Mouse (Mus musculus) hindbrain, embryonic 10.5 days (tissue): ENCODE measurements around the gene S100a7a. TPM values are rescaled to one million over a fixed set of nuclear protein-coding genes. Genes with fewer than 3 reads are reported as not detected.

Experiments
- DNase-seq: peaks from one replicate; pipeline ENCODE4 v3.0.0-alpha.2; 2017; ENCODE audit warnings: low spot score
- H3K27ac ChIP-seq: fragments of 300-500 bp; sonication (generic); 2 replicates; pipeline ENCODE4 v1.5.1; 2016; ENCODE audit warnings: mild to moderate bottlenecking, moderate library complexity
- H3K27me3 ChIP-seq: fragments of 300-500 bp; sonication (generic); 2 replicates; pipeline ENCODE4 v1.6.1; 2016; ENCODE audit warnings: mild to moderate bottlenecking; ENCODE audit not compliant: poor library complexity, insufficient read depth, severe bottlenecking
- H3K36me3 ChIP-seq: fragments of 300-500 bp; sonication (generic); 2 replicates; pipeline ENCODE4 v1.6.1; 2016; ENCODE audit warnings: mild to moderate bottlenecking, moderate library complexity
- H3K4me1 ChIP-seq: fragments of 300-500 bp; sonication (generic); replicated peaks from 2 replicates; pipeline ENCODE4 v1.6.1; 2016; ENCODE audit warnings: mild to moderate bottlenecking
- H3K4me3 ChIP-seq: fragments of 300-500 bp; sonication (generic); 2 replicates; pipeline ENCODE4 v1.5.1; 2016; ENCODE audit warnings: mild to moderate bottlenecking, moderate library complexity
- H3K9me3 ChIP-seq: fragments of 300-500 bp; sonication (generic); 2 replicates; pipeline ENCODE4 v1.6.1; 2016; ENCODE audit warnings: mild to moderate bottlenecking, moderate library complexity
- WGBS: fragments of 180-500 bp; shearing (Covaris S2); methylation state at CpG from one replicate; pipeline ENCODE4 v1.1.7; 2016; 5-methylcytosine and 5-hydroxymethylcytosine counted together
- polyA plus RNA-seq: library from polyadenylated mRNA; unstranded; fragments of >200 nt; fragmentation: Nextera tagmentation; extraction: Ambion mirVana; gene quantifications from 2 replicates; pipeline ENCODE4 v1.2.1, GENCODE M21; 2016

Gene S100a7a
- polyA plus RNA-seq, 1 experiment from 2014 or later = not detected

GRCm38 (mm10) chr3:90638511-90639275 is 15.1 kb upstream of the S100a7a start:
- Histone ChIP-seq H3K27me3 (no peaks in the 10 kb centered on the region), H3K36me3 (no peaks in the 10 kb centered on the region), H3K9me3 (no peaks in the 10 kb centered on the region), H3K4me3 (no peak overlapping the region), H3K27ac (no peak overlapping the region), H3K4me1 (no peaks in the 10 kb centered on the region)
- WGBS = 64% methylated on average over 1 of the region's 1 CpGs
- DNase-seq = no peak

GRCm38 (mm10) chr3:90639511-90640154 is 14.2 kb upstream of the S100a7a start:
- Histone ChIP-seq H3K27ac (no peak overlapping the region), H3K36me3 (no peaks in the 10 kb centered on the region), H3K4me3 (no peak overlapping the region), H3K27me3 (no peaks in the 10 kb centered on the region), H3K9me3 (no peaks in the 10 kb centered on the region), H3K4me1 (no peaks in the 10 kb centered on the region)
- peak; percentile 39 for DNase-seq
- WGBS = 52% methylated on average over 7 of the region's 7 CpGs

- Histone ChIP-seq H3K36me3 (no peaks in the 10 kb centered on the region), H3K4me3 (no peak overlapping the region), H3K27me3 (no peaks in the 10 kb centered on the region), H3K4me1 (no peaks in the 10 kb centered on the region), H3K27ac (no peak overlapping the region), H3K9me3 (no peaks in the 10 kb centered on the region)
- DNase-seq = no peak
- WGBS = 86% methylated on average over 7 of the region's 7 CpGs
Measured at GRCm38 (mm10) chr3:90640981-90641380, 12.8 kb upstream of the S100a7a start.

- Histone ChIP-seq H3K9me3 (no peaks in the 10 kb centered on the region), H3K27ac (no peak overlapping the region), H3K36me3 (no peaks in the 10 kb centered on the region), H3K4me1 (no peaks in the 10 kb centered on the region), H3K4me3 (no peak overlapping the region), H3K27me3 (no peaks in the 10 kb centered on the region)
- 50% methylated on average over 3 of the region's 3 CpGs for WGBS
- peak; percentile 15 for DNase-seq
Measured at GRCm38 (mm10) chr3:90644220-90644619, 9.6 kb upstream of the S100a7a start.

GRCm38 (mm10) chr3:90647291-90647690 is 6.5 kb upstream of the S100a7a start:
- H3K27ac ChIP-seq = no peak overlapping the region
- H3K4me1 ChIP-seq = no peaks in the 10 kb centered on the region
- 78% methylated on average over 1 of the region's 1 CpGs for WGBS
- H3K27me3 ChIP-seq = no peaks in the 10 kb centered on the region
- H3K9me3 ChIP-seq = no peaks in the 10 kb centered on the region
- DNase-seq = no peak
- H3K4me3 ChIP-seq = no peak overlapping the region
- H3K36me3 ChIP-seq = no peaks in the 10 kb centered on the region

GRCm38 (mm10) chr3:90648981-90649380 is 4.8 kb upstream of the S100a7a start:
- Histone ChIP-seq H3K4me1 (no peaks in the 10 kb centered on the region), H3K27me3 (no peaks in the 10 kb centered on the region), H3K9me3 (no peaks in the 10 kb centered on the region), H3K27ac (no peak overlapping the region), H3K36me3 (no peaks in the 10 kb centered on the region), H3K4me3 (no peak overlapping the region)
- no peak for DNase-seq

GRCm38 (mm10) chr3:90649832-90650231 is 4.0 kb upstream of the S100a7a start:
- H3K27me3 ChIP-seq = no peaks in the 10 kb centered on the region
- WGBS = 86% methylated on average over 2 of the region's 2 CpGs
- no peaks in the 10 kb centered on the region for H3K9me3 ChIP-seq
- no peak for DNase-seq
- H3K27ac ChIP-seq = no peak overlapping the region
- no peak overlapping the region for H3K4me3 ChIP-seq
- H3K4me1 ChIP-seq = no peaks in the 10 kb centered on the region
- no peaks in the 10 kb centered on the region for H3K36me3 ChIP-seq

- no peaks in the 10 kb centered on the region for H3K4me1 ChIP-seq
- H3K27ac ChIP-seq = no peak overlapping the region
- no peaks in the 10 kb centered on the region for H3K27me3 ChIP-seq
- 35% methylated on average over 5 of the region's 5 CpGs for WGBS
- no peaks in the 10 kb centered on the region for H3K9me3 ChIP-seq
- H3K36me3 ChIP-seq = no peaks in the 10 kb centered on the region
- peak; percentile 69 for DNase-seq
- H3K4me3 ChIP-seq = no peak overlapping the region
Measured at GRCm38 (mm10) chr3:90652878-90653508, 824 bp upstream of the S100a7a start.

GRCm38 (mm10) chr3:90657405-90657804 is 3.6 kb downstream of the S100a7a start:
- Histone ChIP-seq H3K4me1 (no peaks in the 10 kb centered on the region), H3K27me3 (no peaks in the 10 kb centered on the region), H3K36me3 (no peaks in the 10 kb centered on the region), H3K9me3 (no peaks in the 10 kb centered on the region), H3K27ac (no peak overlapping the region), H3K4me3 (no peak overlapping the region)
- WGBS = 80% methylated on average over 4 of the region's 4 CpGs
- DNase-seq = no peak

GRCm38 (mm10) chr3:90659364-90660044 is 5.7 kb downstream of the S100a7a start:
- no peaks in the 10 kb centered on the region for H3K36me3 ChIP-seq
- no peak for DNase-seq
- no peak overlapping the region for H3K27ac ChIP-seq
- H3K27me3 ChIP-seq = no peaks in the 10 kb centered on the region
- no peak overlapping the region for H3K4me3 ChIP-seq
- H3K4me1 ChIP-seq = no peaks in the 10 kb centered on the region
- H3K9me3 ChIP-seq = no peaks in the 10 kb centered on the region

GRCm38 (mm10) chr3:90664219-90664618 is 10.4 kb downstream of the S100a7a start:
- H3K9me3 ChIP-seq = no peaks in the 10 kb centered on the region
- no peaks in the 10 kb centered on the region for H3K4me1 ChIP-seq
- H3K36me3 ChIP-seq = no peaks in the 10 kb centered on the region
- H3K27ac ChIP-seq = no peak overlapping the region
- 84% methylated on average over 2 of the region's 2 CpGs for WGBS
- no peak overlapping the region for H3K4me3 ChIP-seq
- DNase-seq = no peak
- no peaks in the 10 kb centered on the region for H3K27me3 ChIP-seq

GRCm38 (mm10) chr3:90668846-90669245 is 15.0 kb downstream of the S100a7a start, which contains the start of gene S100a8:
Gene S100a8 (plus strand): TSS chr3:90668978.
- WGBS = 76% methylated on average over 8 of the region's 8 CpGs
- Histone ChIP-seq H3K27me3 (no peaks in the 10 kb centered on the region), H3K36me3 (no peaks in the 10 kb centered on the region), H3K4me1 (no peaks in the 10 kb centered on the region), H3K27ac (no peak within 1 kb of the TSS), H3K4me3 (no peak within 1 kb of the TSS), H3K9me3 (no peaks in the 10 kb centered on the region)
- DNase-seq = no peak

GRCm38 (mm10) chr3:90678656-90679055 is 24.8 kb downstream of the S100a7a start:
- Histone ChIP-seq H3K4me1 (no peaks in the 10 kb centered on the region), H3K36me3 (no peaks in the 10 kb centered on the region), H3K4me3 (no peak overlapping the region), H3K27me3 (no peaks in the 10 kb centered on the region), H3K9me3 (no peaks in the 10 kb centered on the region), H3K27ac (no peak overlapping the region)
- DNase-seq = no peak
- 65% methylated on average over 3 of the region's 3 CpGs for WGBS
